Mouse (Mus musculus) hindbrain, postnatal 0 days (tissue): ENCODE measurements around the gene Zfp106. TPM values are rescaled to one million over a fixed set of nuclear protein-coding genes. Genes with fewer than 3 reads are reported as not detected.

Experiments
- ATAC-seq: fragments of 200-750 bp; cut with Nextera tagmentation; 2 replicates; pipeline ENCODE4 v1.8.0; 2017; ENCODE audit warnings: mild to moderate bottlenecking, moderate TSS enrichment, moderate library complexity
- DNase-seq: peaks from one replicate; pipeline ENCODE4 v3.0.0-alpha.2; 2015; ENCODE audit warnings: low spot score
- H3K27ac ChIP-seq: fragments of 300-500 bp; sonication (generic); 2 replicates; pipeline ENCODE4 v1.5.1; 2014; ENCODE audit warnings: mild to moderate bottlenecking
- H3K27me3 ChIP-seq: fragments of 300-500 bp; sonication (generic); 2 replicates; pipeline ENCODE4 v1.6.1; 2014; ENCODE audit warnings: low read length, mixed read lengths; ENCODE audit not compliant: insufficient read depth
- H3K36me3 ChIP-seq: fragments of 300-500 bp; sonication (generic); 2 replicates; pipeline ENCODE4 v1.6.1; 2014; ENCODE audit warnings: low read length, mixed read lengths; ENCODE audit not compliant: insufficient read depth
- H3K4me1 ChIP-seq: fragments of 300-500 bp; sonication (generic); 2 replicates; pipeline ENCODE4 v1.6.1; 2014; ENCODE audit warnings: antibody characterized with exemption, low read length, mixed read lengths; ENCODE audit not compliant: insufficient read depth
- H3K4me2 ChIP-seq: fragments of 300-500 bp; sonication (generic); 2 replicates; pipeline ENCODE4 v1.6.1; 2014; ENCODE audit warnings: low read depth, mild to moderate bottlenecking, low read length, moderate library complexity, mixed read lengths
- H3K4me3 ChIP-seq: fragments of 300-500 bp; sonication (generic); 2 replicates; pipeline ENCODE4 v1.5.1; 2014; ENCODE audit warnings: low read length
- H3K9ac ChIP-seq: fragments of 300-500 bp; sonication (generic); replicated peaks from 2 replicates; pipeline ENCODE4 v1.6.1; 2014; ENCODE audit warnings: mild to moderate bottlenecking, low read length, moderate library complexity, mixed read lengths
- H3K9me3 ChIP-seq: fragments of 300-500 bp; sonication (generic); 2 replicates; pipeline ENCODE4 v1.6.1; 2016; ENCODE audit warnings: low read length, mixed read lengths
- CTCF ChIP-seq: IDR thresholded peaks from 2 replicates; pipeline ENCODE4 v1.5.1; 2016; ENCODE audit warnings: antibody characterized with exemption, control low read depth, low read depth
- WGBS: fragments of 180-500 bp; shearing (Covaris S2); extraction: QIAGEN DNeasy Blood & Tissue Kit; methylation state at CpG from one replicate; pipeline ENCODE4 v1.1.7; 2014; 5-methylcytosine and 5-hydroxymethylcytosine counted together
- polyA plus RNA-seq: library from polyadenylated mRNA; unstranded; fragments of >200 nt; fragmentation: Nextera tagmentation; extraction: Ambion mirVana; gene quantifications from 2 replicates; pipeline ENCODE4 v1.2.1, GENCODE M21; 2015
- total RNA-seq: library from RNA; depleted of rRNA; stranded (reverse); fragments of >200 nt; gene quantifications from 2 replicates; pipeline ENCODE4 v1.2.3, GENCODE M21; 2014

Zfp106 gene
- total and polyA plus RNA-seq, 2 experiments from 2014 or later = 41.6 to 58.9 TPM

- no peak overlapping the region for H3K4me3 ChIP-seq
- no peaks in the 10 kb centered on the region for H3K36me3 ChIP-seq
- ATAC-seq (no peak), DNase-seq (no peak)
- H3K27ac ChIP-seq = no peak overlapping the region
- no peaks in the 10 kb centered on the region for H3K4me1 ChIP-seq
- WGBS = 87% methylated on average over 3 of the region's 3 CpGs
- H3K9ac ChIP-seq = no peak overlapping the region
- no peak for TF ChIP-seq CTCF
- no peaks in the 10 kb centered on the region for H3K9me3 ChIP-seq
- no peak overlapping the region for H3K4me2 ChIP-seq
- H3K27me3 ChIP-seq = no peaks in the 10 kb centered on the region
These were observed 4.8 kb downstream of the Zfp106 start for GRCm38 (mm10) chr2:120558813-120559212.

GRCm38 (mm10) chr2:120556868-120557267, 6.8 kb downstream of the Zfp106 start:
- no peaks in the 10 kb centered on the region for H3K9me3 ChIP-seq
- no peaks in the 10 kb centered on the region for H3K4me1 ChIP-seq
- H3K4me3 ChIP-seq = no peak overlapping the region
- 0 out of 2 replicates have a peak, but pooled peaks cover 5% of the 10 kb centered on the region for H3K36me3 ChIP-seq
- ATAC-seq (no peak), DNase-seq (no peak)
- H3K27me3 ChIP-seq = no peaks in the 10 kb centered on the region
- H3K9ac ChIP-seq = no peak overlapping the region
- H3K4me2 ChIP-seq = no peak overlapping the region
- TF ChIP-seq CTCF = no peak
- no peak overlapping the region for H3K27ac ChIP-seq
- WGBS = 63% methylated on average over 3 of the region's 3 CpGs

- TF ChIP-seq CTCF = no peak
- Histone ChIP-seq H3K27ac (no peak overlapping the region), H3K36me3 (no peaks in the 10 kb centered on the region; the same call in 1 of the 2 replicates), H3K9me3 (no peaks in the 10 kb centered on the region), H3K4me1 (no peaks in the 10 kb centered on the region), H3K27me3 (no peaks in the 10 kb centered on the region), H3K4me2 (no peak overlapping the region), H3K9ac (no peak overlapping the region), H3K4me3 (no peak overlapping the region)
- 100% methylated on average over 2 of the region's 2 CpGs for WGBS
- ATAC-seq (no peak), DNase-seq (no peak)
These were observed 18.9 kb downstream of the Zfp106 start for GRCm38 (mm10) chr2:120544732-120545131.

- TF ChIP-seq CTCF = no peak
- peak overlapping the region; percentile 37; the same call in 1 of the 2 replicates for H3K27ac ChIP-seq
- 10% methylated on average over 1 of the region's 1 CpGs for WGBS
- ATAC-seq = peak; percentile 93
- peak; percentile 93 for DNase-seq
- no peaks in the 10 kb centered on the region for H3K9me3 ChIP-seq
- H3K4me1 ChIP-seq = peaks cover 7% of the 10 kb centered on the region
- H3K36me3 ChIP-seq = peaks cover 7% of the 10 kb centered on the region; the same call in 1 of the 2 replicates
- H3K4me2 ChIP-seq = peak overlapping the region; percentile 36
- no peaks in the 10 kb centered on the region for H3K27me3 ChIP-seq
- H3K9ac ChIP-seq = no peak overlapping the region
- H3K4me3 ChIP-seq = no peak overlapping the region
These were observed 23.9 kb downstream of the Zfp106 start for GRCm38 (mm10) chr2:120539778-120540208.

- peaks cover 12% of the 10 kb centered on the region; the same call in 1 of the 2 replicates for H3K36me3 ChIP-seq
- peak overlapping the region; percentile 36 for H3K4me2 ChIP-seq
- H3K9ac ChIP-seq = no peak overlapping the region
- no peak for TF ChIP-seq CTCF
- H3K4me3 ChIP-seq = no peak overlapping the region
- H3K4me1 ChIP-seq = peaks cover 7% of the 10 kb centered on the region
- WGBS = 19% methylated on average over 3 of the region's 3 CpGs
- H3K9me3 ChIP-seq = no peaks in the 10 kb centered on the region
- peak; percentile 23 for DNase-seq
- H3K27me3 ChIP-seq = no peaks in the 10 kb centered on the region
- 0 out of 2 replicates have a peak, but pooled peaks have one; percentile 53 for ATAC-seq
- H3K27ac ChIP-seq = peak overlapping the region; percentile 37; the same call in 1 of the 2 replicates
These were observed 24.3 kb downstream of the Zfp106 start for GRCm38 (mm10) chr2:120539333-120539732.

- WGBS = 97% methylated on average over 4 of the region's 4 CpGs
- Histone ChIP-seq H3K4me2 (no peak overlapping the region), H3K9ac (no peak overlapping the region), H3K27ac (no peak overlapping the region), H3K4me1 (no peaks in the 10 kb centered on the region), H3K4me3 (no peak overlapping the region), H3K9me3 (no peaks in the 10 kb centered on the region), H3K36me3 (peaks cover 71% of the 10 kb centered on the region), H3K27me3 (no peaks in the 10 kb centered on the region)
- ATAC-seq (no peak), DNase-seq (no peak)
- no peak for TF ChIP-seq CTCF
These were observed 32.4 kb downstream of the Zfp106 start for GRCm38 (mm10) chr2:120531223-120531622.

GRCm38 (mm10) chr2:120529531-120529930, 34.1 kb downstream of the Zfp106 start:
- H3K36me3 ChIP-seq = peaks cover 69% of the 10 kb centered on the region
- no peak overlapping the region for H3K4me3 ChIP-seq
- H3K9ac ChIP-seq = no peak overlapping the region
- no peak overlapping the region for H3K27ac ChIP-seq
- no peaks in the 10 kb centered on the region for H3K4me1 ChIP-seq
- peak; percentile 3 for DNase-seq
- H3K9me3 ChIP-seq = no peaks in the 10 kb centered on the region
- ATAC-seq = no peak
- peak; percentile 44 for TF ChIP-seq CTCF
- H3K4me2 ChIP-seq = no peak overlapping the region
- no peaks in the 10 kb centered on the region for H3K27me3 ChIP-seq
